Mouse (Mus musculus) MEL (cell line): ENCODE measurements around the gene Fam160a1. TPM values are rescaled to one million over a fixed set of nuclear protein-coding genes. Genes with fewer than 3 reads are reported as not detected.

Source experiments
- DNase-seq: peaks from one replicate; pipeline ENCODE4 v3.0.0; 2011; ENCODE audit warnings: low read depth, low spot score
- H3K27ac ChIP-seq: 2 replicates; pipeline ENCODE4 v1.5.1; 2012; ENCODE audit warnings: low read depth, mild to moderate bottlenecking, control low read depth, low read length, moderate library complexity; ENCODE audit not compliant: control insufficient read depth
- H3K27me3 ChIP-seq, 2 experiments: fragments of 150-350 bp in 1 of 2; sonication (generic) in 1 of 2; 2 replicates each; pipeline ENCODE4 v1.6.1; 2012; ENCODE audit warnings: low read length in 2 of 2, mild to moderate bottlenecking in 2 of 2, improper control_type of control experiment in 1 of 2, moderate library complexity in 1 of 2; ENCODE audit not compliant: insufficient read depth in 2 of 2, control insufficient read depth in 1 of 2
- H3K36me3 ChIP-seq, 2 experiments: 2 replicates each; pipeline ENCODE4 v1.6.1; 2012 to 2014; ENCODE audit warnings: low read length in 2 of 2, improper control_type of control experiment in 1 of 2, inconsistent platforms in 1 of 2, mild to moderate bottlenecking in 1 of 2; ENCODE audit not compliant: insufficient read depth in 2 of 2, control insufficient read depth in 1 of 2
- H3K4me1 ChIP-seq, 2 experiments: fragments of 150-350 bp in 1 of 2; sonication (generic) in 1 of 2; 2 replicates each; pipeline ENCODE4 v1.6.1; 2012; ENCODE audit warnings: low read length in 2 of 2, improper control_type of control experiment in 1 of 2, mild to moderate bottlenecking in 1 of 2; ENCODE audit not compliant: insufficient read depth in 2 of 2, control insufficient read depth in 1 of 2
- H3K4me3 ChIP-seq, 2 experiments: fragments of 150-350 bp in 1 of 2; sonication (generic) in 1 of 2; 2 replicates each; pipeline ENCODE4 v1.5.1; 2012; ENCODE audit warnings: low read depth in 2 of 2, low read length in 2 of 2, mild to moderate bottlenecking in 2 of 2, moderate library complexity in 2 of 2, control low read depth in 1 of 2, improper control_type of control experiment in 1 of 2; ENCODE audit not compliant: control insufficient read depth in 1 of 2, insufficient read depth in 1 of 2
- H3K79me2 ChIP-seq: 2 replicates; pipeline ENCODE4 v1.6.1; 2012; ENCODE audit warnings: mild to moderate bottlenecking, low read length, moderate library complexity; ENCODE audit not compliant: control insufficient read depth, poor library complexity, insufficient read depth
- H3K9ac ChIP-seq: 2 replicates; pipeline ENCODE4 v1.6.1; 2012; ENCODE audit warnings: low read depth, mild to moderate bottlenecking, control low read depth, low read length, moderate library complexity; ENCODE audit not compliant: control insufficient read depth, poor library complexity, severe bottlenecking
- H3K9me3 ChIP-seq: fragments of 150-350 bp; sonication (generic); replicated peaks from 2 replicates; pipeline ENCODE4 v1.6.1; 2012; ENCODE audit warnings: mild to moderate bottlenecking, low read length, improper control_type of control experiment, moderate library complexity; ENCODE audit not compliant: insufficient read depth
- BHLHE40 ChIP-seq: IDR thresholded peaks from 2 replicates; pipeline ENCODE4 v1.6.1; 2012; ENCODE audit warnings: low read depth, mild to moderate bottlenecking, inconsistent platforms, low read length, improper control_type of control experiment, borderline replicate concordance
- CHD1 ChIP-seq: IDR thresholded peaks from 2 replicates; pipeline ENCODE4 v1.6.1; 2012; ENCODE audit warnings: low read depth, mild to moderate bottlenecking, inconsistent platforms, low read length, improper control_type of control experiment
- CTCF ChIP-seq, 3 experiments: IDR thresholded peaks in 2 of 3; conservative IDR thresholded peaks in 1 of 3; 2 replicates each; pipeline ENCODE4 v1.5.1; 2011 to 2012; ENCODE audit warnings: low read length in 3 of 3, low read depth in 2 of 3, mild to moderate bottlenecking in 2 of 3, improper control_type of control experiment in 1 of 3, inconsistent platforms in 1 of 3, mixed read lengths in 1 of 3, moderate library complexity in 1 of 3; ENCODE audit not compliant: control insufficient read depth in 1 of 3, insufficient read depth in 1 of 3, poor library complexity in 1 of 3, severe bottlenecking in 1 of 3
- ELF1 ChIP-seq: IDR thresholded peaks from 2 replicates; pipeline ENCODE4 v1.6.1; 2014; ENCODE audit warnings: low read depth, mild to moderate bottlenecking, inconsistent platforms, low read length, improper control_type of control experiment, moderate library complexity
- EP300 ChIP-seq, 2 experiments: IDR thresholded peaks; 2 replicates each; pipeline ENCODE4 v1.6.1; 2011; ENCODE audit warnings: improper control_type of control experiment in 2 of 2, low read length in 2 of 2, low read depth in 1 of 2, mild to moderate bottlenecking in 1 of 2
- ETS1 ChIP-seq: IDR thresholded peaks from 2 replicates; pipeline ENCODE4 v1.6.1; 2012; ENCODE audit warnings: low read depth, mild to moderate bottlenecking, inconsistent platforms, low read length, improper control_type of control experiment, moderate library complexity
- GABPA ChIP-seq: IDR thresholded peaks from 2 replicates; pipeline ENCODE4 v1.6.1; 2012; ENCODE audit warnings: low read depth, mild to moderate bottlenecking, inconsistent platforms, low read length, improper control_type of control experiment, moderate library complexity
- JUND ChIP-seq: IDR thresholded peaks from 2 replicates; pipeline ENCODE4 v1.6.1; 2011; ENCODE audit warnings: low read depth, mild to moderate bottlenecking, improper control_type of control experiment, low read length
- KAT2A ChIP-seq: conservative IDR thresholded peaks from 2 replicates; pipeline ENCODE4 v1.6.1; 2012; ENCODE audit warnings: low read depth, low read length, improper control_type of control experiment, inconsistent platforms
- MEF2A ChIP-seq: IDR thresholded peaks from 2 replicates; pipeline ENCODE4 v1.6.1; 2014; ENCODE audit warnings: low read depth, mild to moderate bottlenecking, inconsistent platforms, low read length, improper control_type of control experiment; ENCODE audit not compliant: poor library complexity, insufficient replicate concordance, severe bottlenecking; ENCODE audit errors: extremely low read depth
- POLR2A ChIP-seq, 2 experiments: IDR thresholded peaks; 2 replicates each; pipeline ENCODE4 v1.6.1; 2011 to 2012; ENCODE audit warnings: low read length in 2 of 2, mild to moderate bottlenecking in 2 of 2, control low read depth in 1 of 2, improper control_type of control experiment in 1 of 2, low read depth in 1 of 2, moderate library complexity in 1 of 2; ENCODE audit not compliant: control insufficient read depth in 1 of 2, insufficient read depth in 1 of 2, poor library complexity in 1 of 2
- POLR2AphosphoS2 ChIP-seq: IDR thresholded peaks from 2 replicates; pipeline ENCODE4 v1.6.1; 2011; ENCODE audit warnings: low read length, improper control_type of control experiment
- TAL1 ChIP-seq: IDR thresholded peaks from 2 replicates; pipeline ENCODE4 v1.6.1; 2012; ENCODE audit warnings: mild to moderate bottlenecking, inconsistent platforms, low read length, moderate library complexity, mixed read lengths
- TBP ChIP-seq: IDR thresholded peaks from 2 replicates; pipeline ENCODE4 v1.8.0; 2011; ENCODE audit warnings: low read depth, low read length, improper control_type of control experiment
- USF1 ChIP-seq: IDR thresholded peaks from 2 replicates; pipeline ENCODE4 v1.6.1; 2014; ENCODE audit warnings: low read depth, mild to moderate bottlenecking, inconsistent platforms, low read length, improper control_type of control experiment, moderate library complexity
- ZKSCAN1 ChIP-seq: IDR thresholded peaks from 2 replicates; pipeline ENCODE4 v1.6.1; 2012; ENCODE audit warnings: low read depth, mild to moderate bottlenecking, inconsistent platforms, low read length, improper control_type of control experiment, moderate library complexity
- ZNF384 ChIP-seq: IDR thresholded peaks from 2 replicates; pipeline ENCODE4 v1.6.1; 2012; ENCODE audit warnings: low read depth, mild to moderate bottlenecking, inconsistent platforms, low read length, improper control_type of control experiment
- polyA plus RNA-seq, 2 experiments: library from polyadenylated mRNA; stranded (reverse) in 1 of 2; unstranded in 1 of 2; fragments of >175 nt in 1 of 2; fragments of >200 nt in 1 of 2; gene quantifications; 2 replicates each; pipeline versions ENCODE4 v1.2.1 to v1.2.4; 2012; ENCODE audit warnings: low replicate concordance in 2 of 2, low read depth in 1 of 2; ENCODE audit not compliant: insufficient read length in 2 of 2, insufficient read depth in 1 of 2, missing spikeins in 1 of 2
- total RNA-seq: library from RNA; depleted of rRNA; stranded (reverse); fragments of 300-350 nt; gene quantifications from 2 replicates; pipeline ENCODE4 v1.2.3, GENCODE M21; 2012

Fam160a1 gene
- total and polyA plus RNA-seq, 3 experiments: not detected

DNA sequence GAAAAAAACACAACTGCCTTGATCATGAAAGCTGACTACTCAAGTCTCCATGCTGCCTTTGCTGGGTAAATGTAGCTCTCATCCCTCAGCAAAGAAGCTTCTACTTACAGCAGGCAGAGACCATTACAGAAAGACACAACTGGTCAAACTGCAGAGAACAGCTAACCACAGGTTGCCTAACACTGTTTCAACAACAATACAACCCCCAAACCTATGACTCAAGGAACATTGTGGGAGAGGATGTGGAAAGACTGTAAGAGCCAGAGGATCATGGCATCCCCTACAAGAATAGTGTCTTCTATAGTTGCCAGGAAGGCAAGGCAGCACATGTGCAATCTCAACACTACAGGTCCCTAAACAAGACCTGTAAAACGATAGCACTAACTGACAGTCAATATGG, 23.9 kb downstream of the Fam160a1 start:
- Histone ChIP-seq H3K9ac (no peak overlapping the region), H3K9me3 (no peaks in the 10 kb centered on the region), H3K4me1 (no peaks in the 10 kb centered on the region), H3K36me3 (no peaks in the 10 kb centered on the region), H3K79me2 (no peaks in the 10 kb centered on the region), H3K27ac (no peak overlapping the region), H3K27me3 (peaks cover 0 to 1% of the 10 kb centered on the region in 2 experiments; a peak in 1 of 4 replicates), H3K4me3 (no peak overlapping the region)
- TF ChIP-seq GABPA: no peak
- TF ChIP-seq JUND: no peak
- no peak for TF ChIP-seq ZNF384
- TF ChIP-seq CHD1: no peak
- TF ChIP-seq POLR2A (IDR thresholded peaks at IDR 0.05; ENCODE audit: control insufficient read depth in 1 of 2, insufficient read depth in 1 of 2, low read depth in 1 of 2, low read length in 2 of 2, poor library complexity in 1 of 2): no peak
- DNase-seq: no peak

- no peak for DNase-seq
- no peak for TF ChIP-seq JUND
- TF ChIP-seq KAT2A: no peak
- no peak for TF ChIP-seq CTCF (IDR thresholded peaks at IDR 0.05 in 2 of 3, conservative IDR thresholded peaks at IDR 0.05 in 1 of 3; ENCODE audit: control insufficient read depth in 1 of 3, insufficient read depth in 1 of 3, low read depth in 2 of 3, low read length in 3 of 3, poor library complexity in 1 of 3, severe bottlenecking in 1 of 3)
- no peak for TF ChIP-seq MEF2A
- TF ChIP-seq TAL1: no peak
- no peak for TF ChIP-seq ELF1
- TF ChIP-seq BHLHE40: no peak
- no peak for TF ChIP-seq ETS1
- TF ChIP-seq ZKSCAN1: no peak
- TF ChIP-seq POLR2A (IDR thresholded peaks at IDR 0.05; ENCODE audit: control insufficient read depth in 1 of 2, insufficient read depth in 1 of 2, low read depth in 1 of 2, low read length in 2 of 2, poor library complexity in 1 of 2): no peak
- no peak for TF ChIP-seq GABPA
- TF ChIP-seq EP300 (IDR thresholded peaks at IDR 0.05; ENCODE audit: low read depth in 1 of 2, low read length in 2 of 2): no peak
- no peak for TF ChIP-seq USF1
- Histone ChIP-seq H3K4me3 (no peak overlapping the region), H3K27ac (no peak overlapping the region), H3K79me2 (no peaks in the 10 kb centered on the region), H3K36me3 (no peaks in the 10 kb centered on the region), H3K27me3 (no peaks in the 10 kb centered on the region), H3K4me1 (no peaks in the 10 kb centered on the region), H3K9ac (no peak overlapping the region), H3K9me3 (no peaks in the 10 kb centered on the region)
Observed at GRCm38 (mm10) chr3:85789748-85790147, 27.3 kb downstream of the Fam160a1 start.

DNA sequence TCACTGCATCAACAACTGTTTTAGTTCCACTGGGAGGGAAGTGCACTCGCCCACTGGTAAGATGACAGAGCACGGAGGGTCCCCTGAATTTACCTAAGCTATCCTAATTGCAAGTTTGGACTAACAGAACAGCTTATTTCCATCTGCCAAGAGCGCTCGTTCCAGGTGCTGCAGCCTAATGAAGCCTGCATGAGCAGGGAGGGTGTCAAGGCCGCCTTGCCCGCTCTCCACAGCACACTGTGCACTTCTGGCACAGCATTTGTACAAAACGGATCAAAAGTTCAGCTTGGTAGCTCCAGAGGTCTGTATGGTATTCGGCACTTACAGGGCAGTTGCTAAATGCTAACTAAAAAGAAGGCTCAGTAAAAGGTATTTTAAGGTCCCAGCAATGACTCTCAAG, 30.6 kb downstream of the Fam160a1 start:
- Histone ChIP-seq H3K4me3 (no peak overlapping the region), H3K79me2 (no peaks in the 10 kb centered on the region), H3K9me3 (no peaks in the 10 kb centered on the region), H3K4me1 (no peaks in the 10 kb centered on the region), H3K27ac (no peak overlapping the region), H3K9ac (no peak overlapping the region), H3K27me3 (no peaks in the 10 kb centered on the region), H3K36me3 (no peaks in the 10 kb centered on the region)
- no peak for DNase-seq
- TF ChIP-seq JUND: no peak
- no peak for TF ChIP-seq TBP
- no peak for TF ChIP-seq POLR2AphosphoS2
